Mouse (Mus musculus) adrenal gland, postnatal 25 days (tissue): Measurements from ENCODE around the gene Bub3. TPM values are rescaled to one million over a fixed set of nuclear protein-coding genes. Genes with fewer than 3 reads are reported as not detected.

Experiments used
- DNase-seq: peaks from one replicate; pipeline ENCODE4 v3.0.0; 2021; ENCODE audit warnings: mixed read lengths
- long read RNA-seq: library from polyadenylated mRNA; stranded (forward); transcript quantifications from one replicate; pipeline ENCODE4 v2.0.0, GENCODE M21; 2021
- total RNA-seq: library from RNA; stranded (reverse); gene quantifications from 2 replicates; pipeline ENCODE4 v1.2.3, GENCODE M21; 2021

Gene Bub3
- 79.0 and 81.7 TPM in 2 replicates for total RNA-seq
- long read RNA-seq, transcript Bub3-201 (8 exons, 2,218 nt), result major isoform, 129 of 147 reads
- long read RNA-seq, partial matches to known transcripts, result 6 of 147 reads
- long read RNA-seq, other reads (novel, unspliced or antisense), result 10 of 147 reads

- peak; percentile 82 for DNase-seq
These were observed at the start of gene Bub3 for GRCm38 (mm10) chr7:131559986-131560696. Gene Bub3 (plus strand): TSS chr7:131560222.

- peak; percentile 87 for DNase-seq
These were observed 20.0 kb upstream of the Bub3 start for GRCm38 (mm10) chr7:131539979-131540378.

- DNase-seq, result no peak
These were observed 18.6 kb upstream of the Bub3 start for GRCm38 (mm10) chr7:131541184-131542114.

GRCm38 (mm10) chr7:131542115-131542871, 17.7 kb upstream of the Bub3 start, which contains the start of gene Hmx3:
Gene Hmx3 (plus strand): TSS chr7:131542867.
- DNase-seq, result peak; percentile 9

GRCm38 (mm10) chr7:131542872-131543622, 17.0 kb upstream of the Bub3 start:
- DNase-seq, result peak; percentile 5

- DNase-seq, result peak; percentile 6
These were observed 16.2 kb upstream of the Bub3 start for GRCm38 (mm10) chr7:131543623-131544481.

GRCm38 (mm10) chr7:131544871-131545270, 15.2 kb upstream of the Bub3 start:
- no peak for DNase-seq

GRCm38 (mm10) chr7:131545701-131546385, 14.2 kb upstream of the Bub3 start:
- DNase-seq, result no peak

- DNase-seq, result no peak
These were observed 13.6 kb upstream of the Bub3 start for GRCm38 (mm10) chr7:131546423-131546822.

GRCm38 (mm10) chr7:131547481-131547880, 12.5 kb upstream of the Bub3 start:
- no peak for DNase-seq

- no peak for DNase-seq
These were observed 11.5 kb upstream of the Bub3 start, which contains the start of gene Hmx2 for GRCm38 (mm10) chr7:131548473-131548872. Gene Hmx2 (plus strand): TSS chr7:131548773.

- DNase-seq, result no peak
These were observed 8.6 kb upstream of the Bub3 start for GRCm38 (mm10) chr7:131551471-131551870.

GRCm38 (mm10) chr7:131551931-131552741, 7.9 kb upstream of the Bub3 start:
- no peak for DNase-seq

- no peak for DNase-seq
These were observed 7.2 kb upstream of the Bub3 start for GRCm38 (mm10) chr7:131552781-131553180.

GRCm38 (mm10) chr7:131553771-131554175, 6.2 kb upstream of the Bub3 start:
- DNase-seq, result peak; percentile 51

GRCm38 (mm10) chr7:131554341-131555180, 5.5 kb upstream of the Bub3 start:
- no peak for DNase-seq

- peak; percentile 19 for DNase-seq
These were observed 4.5 kb upstream of the Bub3 start for GRCm38 (mm10) chr7:131555301-131556081.
